Mouse (Mus musculus) gastrocnemius, postnatal 10 days (tissue): ENCODE results near the gene Slfn2. TPM values are rescaled to one million over a fixed set of nuclear protein-coding genes. Genes with fewer than 3 reads are reported as not detected.

Experiments used
- DNase-seq: peaks from one replicate; pipeline ENCODE4 v3.0.0; 2021; ENCODE audit warnings: mixed read lengths
- microRNA-seq, 2 experiments: library from miRNA; unstranded; fragments of <30 nt; microRNA quantifications; one replicate each; pipeline ENCODE4 v1.2.0; 2021
- total RNA-seq, 2 experiments: library from RNA; stranded (reverse); gene quantifications; 2 replicates each; pipeline ENCODE4 v1.2.3; 2021

The Slfn2 gene
- total RNA-seq, 2 experiments from 2014 or later, result 1.3 to 2.3 TPM

DNA sequence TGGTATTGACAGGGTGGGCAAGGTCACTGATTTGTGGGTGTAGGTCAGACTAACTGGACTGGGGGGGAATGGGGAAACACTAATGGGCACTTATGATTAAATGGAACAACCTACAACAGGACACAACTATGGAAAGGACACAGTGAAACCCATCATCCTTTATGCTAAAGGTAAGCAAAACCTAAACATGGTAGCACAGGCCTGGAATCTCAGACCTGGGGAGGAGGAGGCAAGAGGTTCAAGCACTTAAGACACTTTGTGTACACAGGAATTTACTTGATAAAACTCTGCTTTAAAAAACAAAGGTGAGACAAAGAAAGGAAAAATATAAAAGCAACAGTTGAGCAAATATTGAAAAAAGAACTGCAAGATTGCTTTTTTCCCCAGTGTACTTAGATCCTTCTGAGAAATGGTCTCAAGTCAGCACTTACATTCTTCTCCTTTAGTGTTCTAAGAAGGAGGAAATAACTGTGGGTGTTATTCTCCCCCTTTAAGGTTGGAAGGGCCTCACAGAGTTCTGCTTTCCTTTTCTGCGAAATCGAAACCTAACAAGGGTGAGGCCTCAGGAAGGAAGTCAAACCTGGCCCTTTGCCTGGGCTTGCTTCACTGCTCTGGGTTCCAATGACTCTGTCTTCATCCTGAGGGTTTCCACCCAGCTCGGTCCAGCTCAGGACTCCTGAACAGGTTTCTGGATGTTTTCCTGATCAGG lies 13.0 kb downstream of the Slfn2 start:
- DNase-seq, result peak; percentile 44

DNA sequence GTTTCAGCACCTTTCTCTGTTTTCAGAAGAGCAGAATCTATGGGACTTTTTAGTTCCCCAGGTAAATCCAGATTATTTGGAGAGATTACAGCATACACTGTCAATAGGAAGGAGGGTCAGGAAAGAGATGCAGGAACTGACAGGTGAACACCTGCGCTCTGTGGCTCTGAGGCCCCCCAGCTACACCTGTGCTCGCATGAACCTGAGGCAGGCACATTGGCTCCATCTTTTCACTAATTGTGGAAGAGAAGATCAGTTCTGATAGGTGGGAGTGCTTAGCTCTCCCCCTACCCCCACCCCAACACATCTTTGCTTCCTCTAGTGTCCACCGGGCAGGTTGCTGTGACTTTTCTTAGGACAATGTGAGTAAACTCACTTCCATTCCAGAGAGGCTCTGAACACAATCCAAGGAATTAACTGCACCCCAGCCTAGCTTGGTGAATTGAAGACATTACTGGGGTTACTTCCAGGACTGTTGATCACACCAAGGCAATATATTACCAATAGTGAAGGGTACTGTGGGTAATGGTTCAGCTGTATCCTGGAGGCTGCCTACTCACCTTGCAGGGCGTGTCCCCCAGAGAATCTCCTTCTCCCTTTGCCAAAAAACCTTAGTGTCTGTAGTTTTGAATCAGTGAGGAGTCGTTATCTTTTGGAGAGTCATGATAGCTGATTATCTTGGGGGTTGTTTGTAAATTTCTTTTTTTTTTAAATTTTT lies 13.7 kb downstream of the Slfn2 start:
- DNase-seq, result no peak

DNA sequence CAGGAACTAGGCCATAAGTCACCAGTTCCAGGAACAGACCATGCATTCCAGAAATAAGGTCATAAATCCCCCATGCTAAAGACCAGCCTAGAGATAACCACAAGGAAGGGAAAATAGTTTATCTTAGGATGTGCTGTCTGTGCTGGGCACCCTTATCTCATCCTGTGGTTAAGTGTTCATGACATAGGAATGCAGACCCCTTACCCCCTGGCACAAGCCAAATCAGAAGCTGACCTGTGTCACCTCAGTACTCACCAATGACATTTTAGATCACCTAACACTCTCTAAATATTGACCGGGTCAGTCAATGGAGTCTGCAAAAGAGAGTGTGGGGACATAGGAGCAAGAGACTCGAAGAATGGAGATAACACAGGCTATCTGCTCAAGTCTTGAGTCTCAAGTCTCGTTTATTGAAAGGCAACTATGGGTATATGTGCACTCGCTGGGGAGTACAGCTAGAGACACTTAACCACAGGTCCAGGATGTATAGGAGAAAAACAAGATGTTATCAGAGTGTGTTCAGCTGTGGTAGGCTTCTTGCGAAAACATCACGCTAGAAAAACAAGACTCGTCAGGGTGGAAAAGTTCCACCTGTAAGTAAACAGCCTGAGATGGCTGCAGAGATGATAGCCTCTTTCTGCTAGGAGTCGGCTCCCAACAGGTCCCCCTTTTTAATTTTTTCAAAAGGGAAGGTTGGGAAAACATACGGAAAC lies 14.7 kb downstream of the Slfn2 start:
- DNase-seq, result no peak

DNA sequence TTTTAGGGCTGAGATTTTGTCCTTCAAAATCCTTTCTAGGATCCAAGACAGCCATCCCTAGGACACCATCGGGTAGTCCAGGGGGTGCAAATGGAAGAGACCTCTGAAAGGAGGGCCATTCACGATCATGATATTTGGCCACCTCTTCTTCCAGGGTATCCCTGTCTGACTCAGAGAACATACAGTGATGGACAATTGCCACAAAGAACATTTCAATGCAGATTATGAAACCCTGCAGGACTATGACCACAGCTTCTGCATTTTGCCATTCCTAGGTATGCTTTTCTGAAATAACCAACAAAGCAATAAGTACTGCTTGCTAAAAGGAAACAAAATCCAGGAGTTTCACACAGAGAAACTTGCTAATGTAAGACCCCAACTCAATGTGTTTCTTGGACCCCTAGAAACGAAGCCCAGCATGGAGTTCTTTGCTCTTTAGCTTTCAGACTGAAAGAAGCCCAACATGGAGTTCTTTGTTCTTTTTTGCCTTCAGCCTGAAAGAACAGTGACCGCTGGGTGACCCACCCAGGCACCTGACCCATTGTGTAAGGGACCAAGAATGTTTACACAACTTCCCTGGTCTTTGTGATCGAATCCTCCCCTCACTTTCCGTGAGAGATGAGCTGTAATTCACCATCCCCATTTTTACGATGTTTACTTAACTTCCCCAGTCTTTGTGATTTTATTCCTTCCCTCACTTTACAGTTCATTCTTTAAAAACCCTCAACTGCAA lies 18.0 kb downstream of the Slfn2 start:
- no peak for DNase-seq

DNA sequence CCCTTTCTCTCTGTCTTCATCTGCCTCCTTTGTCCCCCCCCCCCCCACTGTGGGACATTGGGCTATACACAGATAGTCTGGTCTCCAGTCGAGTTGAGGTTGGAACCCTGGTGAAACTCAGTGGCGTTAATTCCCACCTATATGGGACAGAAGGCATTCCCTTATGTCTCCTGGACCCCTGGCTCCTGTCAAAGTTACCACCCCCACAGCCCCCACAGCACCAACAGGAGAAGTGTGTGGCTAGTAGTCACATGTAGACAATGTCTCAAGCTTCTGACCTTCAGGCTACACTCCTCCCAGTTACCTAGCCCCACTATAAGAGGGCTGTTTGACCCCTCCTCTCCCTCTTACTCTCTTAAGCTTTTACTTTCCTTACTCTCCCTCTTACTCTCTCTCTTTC lies 19.2 kb downstream of the Slfn2 start:
- DNase-seq, result no peak

DNA sequence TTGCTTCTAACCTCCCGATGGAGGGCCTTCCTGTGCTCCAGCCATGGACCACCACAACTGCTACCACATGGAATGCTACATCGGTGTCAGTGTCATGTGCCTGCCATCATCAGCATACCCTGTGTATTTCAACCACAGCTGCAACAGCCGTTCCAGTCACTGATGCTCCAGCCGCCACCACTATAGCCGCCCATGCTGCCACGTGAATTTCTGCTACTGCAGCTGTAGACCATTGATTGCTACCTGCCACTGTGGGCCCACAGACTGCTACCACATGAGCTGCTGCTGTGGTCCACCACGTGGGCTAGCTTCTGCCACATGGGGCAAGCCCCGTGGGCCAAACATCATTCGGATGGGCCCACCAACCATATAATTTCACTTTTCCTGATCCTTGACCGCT lies 19.8 kb downstream of the Slfn2 start:
- no peak for DNase-seq

DNA sequence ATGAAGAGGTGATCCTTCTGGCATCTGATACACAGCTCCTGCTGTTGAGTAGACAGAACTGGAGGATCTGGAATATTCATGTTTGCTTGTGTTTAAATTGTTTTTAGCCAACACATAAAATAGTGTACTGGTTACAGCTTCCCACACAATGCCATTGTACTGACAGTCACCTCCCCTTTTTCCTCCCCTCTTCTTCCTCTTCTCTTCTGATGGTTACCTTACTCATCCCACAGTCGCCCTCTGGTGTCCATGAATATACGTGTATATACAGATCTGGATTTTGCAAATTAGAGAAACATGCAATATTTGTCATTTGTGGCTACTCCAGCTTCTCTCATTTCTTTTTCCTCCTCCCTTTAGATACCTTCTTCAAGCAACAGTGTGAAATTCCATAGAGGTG lies 50.2 kb downstream of the Slfn2 start:
- DNase-seq, result no peak

DNA sequence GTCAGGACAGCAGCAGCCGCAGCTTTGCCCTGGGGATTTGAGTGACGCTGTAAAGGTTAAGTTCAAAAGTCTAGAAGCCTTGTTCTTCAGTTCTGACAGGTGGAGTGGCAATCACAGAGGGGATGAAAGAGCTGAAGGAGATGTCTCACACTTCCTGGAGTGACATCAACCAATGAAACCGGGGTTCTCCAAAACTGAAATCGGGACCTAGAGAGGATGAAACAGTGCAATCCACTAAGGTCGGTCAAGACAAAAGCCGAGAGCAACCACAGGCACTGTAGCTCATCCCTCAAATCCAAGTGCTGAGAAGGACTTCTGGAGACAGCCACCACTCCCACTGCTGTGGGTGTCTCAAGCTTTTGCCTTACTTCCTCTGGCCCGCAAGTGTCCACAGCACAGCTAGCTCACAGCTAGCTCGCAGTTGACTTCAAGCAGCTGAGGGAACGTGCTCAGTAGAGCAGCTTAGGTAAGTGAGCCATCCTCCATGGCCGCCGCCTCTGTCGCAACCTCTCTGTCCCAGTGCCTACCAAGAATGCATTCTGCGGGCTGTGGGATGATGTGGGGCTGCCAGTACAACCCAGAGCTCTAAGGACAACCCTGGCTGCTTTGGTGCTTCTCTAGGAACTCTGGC lies 51.8 kb downstream of the Slfn2 start, which contains the start of gene Slfn1:
Slfn1 (plus strand) TSS at position 253 of the 631 bp plus-strand sequence.
- DNase-seq, result no peak

DNA sequence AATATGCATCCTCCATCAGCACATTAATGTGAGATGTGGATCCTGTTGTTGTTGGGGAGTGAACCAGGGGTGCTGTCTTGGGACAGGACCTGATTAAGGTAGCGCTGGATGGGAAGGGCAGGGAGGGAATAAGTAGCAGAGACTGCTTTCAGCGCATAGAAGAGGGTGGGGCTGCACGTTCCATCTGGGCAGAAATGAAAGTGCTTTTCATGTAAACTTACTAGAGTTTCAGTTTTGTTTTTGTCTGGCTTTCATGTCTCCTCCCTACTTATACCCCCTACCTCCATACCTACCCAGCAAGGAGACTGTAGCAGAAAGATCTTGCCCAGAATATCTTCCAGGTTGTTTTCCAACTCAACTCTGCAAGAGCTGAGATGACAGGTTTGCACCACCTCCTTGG lies 53.1 kb downstream of the Slfn2 start:
- no peak for DNase-seq

Small RNA genes within 50 kb of the gene (microRNA-seq; reads per million reads assigned to microRNA genes)
- 0 reads per million in 2 experiments for gene Gm27598

Other genes with a start within 250 kb of the Slfn2 start
- gene Rffl, start 193.9 kb upstream of the Slfn2 start, total RNA-seq, result 1 to 10 TPM; 5.5 to 7.6 TPM
- gene Rad51d, start 174.5 kb upstream of the Slfn2 start, total RNA-seq, result 1 to 10 TPM; 5.4 to 8.0 TPM
- gene Fndc8, start 173.0 kb upstream of the Slfn2 start, total RNA-seq, result not detected
- gene Nle1, start 156.7 kb upstream of the Slfn2 start, total RNA-seq, result 10 to 100 TPM; 11.1 to 18.7 TPM
- 100 to 1,000 TPM; 101 to 115 TPM for gene Unc45b, start 154.6 kb upstream of the Slfn2 start, total RNA-seq
- 10 to 100 TPM; 29.9 to 35.5 TPM for gene Slfn5, start 113.8 kb upstream of the Slfn2 start, total RNA-seq
- gene Slfn9, start 73.3 kb upstream of the Slfn2 start, total RNA-seq, result 1 to 10 TPM; 2.9 to 4.0 TPM
- under 1 TPM; 0.12 to 0.52 TPM for gene Slfn8, start 44.3 kb upstream of the Slfn2 start, total RNA-seq
- gene Slfn1, start 51.7 kb downstream of the Slfn2 start, total RNA-seq, result under 1 TPM in 1 of 2 experiments, not detected in 1; 0.18 TPM
- gene Slfn4, start 110.1 kb downstream of the Slfn2 start, total RNA-seq, result under 1 TPM in 1 of 2 experiments, not detected in 1; 0.16 TPM
- gene Slfn3, start 126.2 kb downstream of the Slfn2 start, total RNA-seq, result 1 to 10 TPM in 1 of 2 experiments, under 1 TPM in 1; 0.97 to 1.1 TPM
- gene Slfn14, start 221.6 kb downstream of the Slfn2 start, total RNA-seq, result under 1 TPM in 1 of 2 experiments, not detected in 1; 0.47 TPM
- 10 to 100 TPM; 39.7 to 49.1 TPM for gene Ap2b1, start 233.9 kb downstream of the Slfn2 start, total RNA-seq
- gene Pex12, start 237.5 kb downstream of the Slfn2 start, total RNA-seq, result 10 to 100 TPM; 14.5 to 19.2 TPM